Mouse (Mus musculus) forebrain, embryonic 10.5 days (tissue): ENCODE data around the gene Dner. TPM values are rescaled to one million over a fixed set of nuclear protein-coding genes. Genes with fewer than 3 reads are reported as not detected.

Experiments
- DNase-seq: peaks from one replicate; pipeline ENCODE4 v3.0.0-alpha.2; 2017; ENCODE audit warnings: low spot score; ENCODE audit errors: extremely low spot score
- H3K27ac ChIP-seq: fragments of 300-500 bp; sonication (generic); 2 replicates; pipeline ENCODE4 v1.5.1; 2016; ENCODE audit warnings: mild to moderate bottlenecking
- H3K27me3 ChIP-seq: fragments of 300-500 bp; sonication (generic); 2 replicates; pipeline ENCODE4 v1.6.1; 2016; ENCODE audit warnings: mild to moderate bottlenecking; ENCODE audit not compliant: poor library complexity, severe bottlenecking
- H3K36me3 ChIP-seq: fragments of 300-500 bp; sonication (generic); replicated peaks from 2 replicates; pipeline ENCODE4 v1.6.1; 2016; ENCODE audit warnings: mild to moderate bottlenecking, moderate library complexity
- H3K4me1 ChIP-seq: fragments of 300-500 bp; sonication (generic); 2 replicates; pipeline ENCODE4 v1.6.1; 2016
- H3K4me3 ChIP-seq: fragments of 300-500 bp; sonication (generic); 2 replicates; pipeline ENCODE4 v1.5.1; 2016; ENCODE audit warnings: mild to moderate bottlenecking, moderate library complexity
- H3K9me3 ChIP-seq: fragments of 300-500 bp; sonication (generic); 2 replicates; pipeline ENCODE4 v1.6.1; 2016; ENCODE audit warnings: mild to moderate bottlenecking, moderate library complexity
- WGBS: fragments of 180-500 bp; shearing (Covaris S2); methylation state at CpG from one replicate; pipeline ENCODE4 v1.1.7; 2016; 5-methylcytosine and 5-hydroxymethylcytosine counted together
- polyA plus RNA-seq: library from polyadenylated mRNA; unstranded; fragments of >200 nt; fragmentation: Nextera tagmentation; extraction: Ambion mirVana; gene quantifications from 2 replicates; pipeline ENCODE4 v1.2.1, GENCODE M21; 2016

Gene Dner
- polyA plus RNA-seq, 1 experiment from 2014 or later, result 8.3 TPM

DNA sequence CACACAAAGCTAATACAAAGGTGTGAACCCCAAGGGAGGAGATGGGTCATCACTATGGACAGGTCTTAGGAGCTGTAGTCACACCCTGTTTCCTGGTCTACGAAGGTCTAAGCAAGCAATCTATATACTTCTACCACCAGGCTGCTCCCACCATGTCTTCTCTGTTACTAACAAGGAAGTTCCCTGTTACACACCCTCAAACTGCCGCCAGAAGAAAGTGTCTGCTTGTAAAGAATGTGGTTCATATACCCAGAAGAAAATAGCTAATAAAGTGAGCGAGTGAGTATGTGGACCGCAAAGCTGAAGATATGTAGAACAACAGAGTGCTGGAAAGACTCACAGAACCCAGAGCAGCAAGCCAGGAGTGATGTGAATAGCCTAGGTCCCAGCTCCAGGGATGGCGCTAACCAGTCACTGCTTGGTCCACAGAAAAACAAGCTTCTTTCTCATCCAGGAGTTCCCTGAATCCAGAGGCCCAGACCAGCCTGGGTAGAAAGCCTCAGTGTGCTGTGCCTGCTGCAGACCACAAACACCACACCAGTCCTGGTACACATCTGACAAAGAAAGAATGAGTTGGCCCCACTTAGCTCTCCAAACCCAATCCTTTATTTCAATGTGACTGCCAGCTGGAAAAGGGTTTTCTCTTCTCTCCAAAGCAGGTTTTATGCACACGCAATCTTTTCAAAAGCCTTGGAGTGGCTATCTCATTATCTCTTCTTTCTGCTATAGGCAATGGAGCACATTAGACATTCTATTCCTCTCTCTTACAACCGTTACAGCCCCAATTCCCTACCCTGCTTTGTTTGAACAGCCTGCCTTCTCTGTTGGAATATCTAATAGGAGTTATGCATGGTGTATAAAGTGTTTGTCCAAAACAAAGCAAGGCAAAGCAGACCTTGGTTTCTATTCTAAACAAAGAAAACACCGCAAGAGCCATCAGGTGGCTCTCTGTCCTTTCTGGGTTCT lies 139.2 kb downstream of the Dner start:
- Histone ChIP-seq H3K36me3 (no peaks in the 10 kb centered on the region), H3K4me1 (peaks cover 19% of the 10 kb centered on the region), H3K4me3 (no peak overlapping the region), H3K27me3 (peaks cover 39% of the 10 kb centered on the region), H3K27ac (no peak overlapping the region), H3K9me3 (no peaks in the 10 kb centered on the region)
- WGBS, result 79% methylated on average over 8 of the region's 8 CpGs
- DNase-seq, result no peak

DNA sequence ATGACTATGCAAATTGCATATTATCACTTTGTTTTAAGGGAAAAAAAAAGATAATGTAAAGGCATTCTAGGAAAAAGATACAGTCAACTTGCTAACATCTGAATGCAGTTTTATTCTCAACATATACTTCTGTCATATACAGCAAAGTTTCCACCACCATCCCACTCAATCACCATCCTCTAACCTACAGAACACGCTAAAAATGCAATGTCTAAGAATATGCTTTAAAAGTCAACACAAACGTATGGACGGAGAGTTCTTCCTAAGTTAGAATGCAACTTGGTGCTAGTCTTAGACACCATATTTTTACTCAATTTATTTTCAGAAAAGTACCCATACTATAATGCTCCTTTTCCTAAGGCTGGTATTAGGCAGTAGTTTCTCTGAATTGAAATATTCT lies 144.0 kb downstream of the Dner start:
- peaks cover 52% of the 10 kb centered on the region for H3K27me3 ChIP-seq
- no peaks in the 10 kb centered on the region for H3K36me3 ChIP-seq
- H3K9me3 ChIP-seq, result no peaks in the 10 kb centered on the region
- peaks cover 24% of the 10 kb centered on the region for H3K4me1 ChIP-seq
- WGBS, result 91% methylated on average over 3 of the region's 3 CpGs
- H3K4me3 ChIP-seq, result no peak overlapping the region
- no peak overlapping the region for H3K27ac ChIP-seq
- DNase-seq, result no peak

DNA sequence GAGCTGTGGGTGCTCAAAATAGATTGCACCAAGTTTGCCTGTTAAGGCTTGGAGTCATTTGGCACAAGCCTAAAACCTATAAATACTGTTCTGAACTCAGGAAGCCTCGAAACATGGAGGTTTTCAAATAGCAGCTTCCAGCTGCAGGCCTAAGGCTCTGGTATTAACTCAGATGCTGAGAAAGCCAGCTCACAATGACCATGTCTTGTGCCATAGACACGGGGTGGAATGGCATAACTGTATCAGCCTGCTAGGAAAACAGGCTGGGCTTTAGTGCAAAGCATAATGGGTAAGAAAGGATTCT lies 146.0 kb downstream of the Dner start:
- DNase-seq, result peak; percentile 19
- Histone ChIP-seq H3K9me3 (no peaks in the 10 kb centered on the region), H3K4me3 (no peak overlapping the region), H3K27me3 (peaks cover 36% of the 10 kb centered on the region), H3K27ac (no peak overlapping the region), H3K4me1 (peaks cover 18% of the 10 kb centered on the region), H3K36me3 (no peaks in the 10 kb centered on the region)
- WGBS, result 33% methylated on average over 2 of the region's 2 CpGs

DNA sequence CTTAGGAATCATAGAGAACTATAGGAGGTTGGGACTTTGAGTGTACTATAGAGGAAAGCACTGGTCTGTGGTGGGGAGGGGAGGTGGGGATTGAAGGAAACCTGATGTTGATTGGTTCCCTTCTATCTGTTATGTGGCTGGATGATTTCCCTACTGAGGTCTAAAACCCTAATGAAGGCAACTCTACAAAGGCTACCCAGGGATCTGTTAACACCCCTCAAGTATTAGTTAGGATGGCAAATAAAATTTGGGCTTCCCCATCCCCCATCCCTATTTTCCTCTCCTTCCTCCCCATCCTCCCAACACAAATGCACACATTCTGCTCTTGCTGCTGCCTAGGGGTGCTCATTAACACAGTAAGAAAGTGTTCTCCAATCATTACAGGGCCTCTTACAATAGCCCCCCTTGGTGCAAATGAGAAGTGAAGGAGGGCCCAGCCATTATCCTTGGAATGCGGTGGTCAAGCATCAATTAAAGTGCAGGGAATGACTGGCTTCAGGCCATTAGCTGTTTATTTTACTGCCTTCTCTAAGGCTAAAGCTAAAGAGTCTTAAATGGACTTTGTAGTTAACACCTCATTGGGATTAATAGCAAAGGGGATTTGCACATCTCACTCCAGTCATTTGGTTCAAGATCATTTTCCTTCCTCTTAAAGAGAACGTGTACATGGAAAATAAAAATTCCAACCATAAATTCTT lies 146.5 kb downstream of the Dner start:
- no peak overlapping the region for H3K4me3 ChIP-seq
- H3K4me1 ChIP-seq, result peaks cover 18% of the 10 kb centered on the region
- H3K36me3 ChIP-seq, result no peaks in the 10 kb centered on the region
- H3K9me3 ChIP-seq, result no peaks in the 10 kb centered on the region
- 3% methylated on average over 2 of the region's 2 CpGs for WGBS
- peaks cover 32% of the 10 kb centered on the region for H3K27me3 ChIP-seq
- DNase-seq, result peak; percentile 54
- H3K27ac ChIP-seq, result no peak overlapping the region

DNA sequence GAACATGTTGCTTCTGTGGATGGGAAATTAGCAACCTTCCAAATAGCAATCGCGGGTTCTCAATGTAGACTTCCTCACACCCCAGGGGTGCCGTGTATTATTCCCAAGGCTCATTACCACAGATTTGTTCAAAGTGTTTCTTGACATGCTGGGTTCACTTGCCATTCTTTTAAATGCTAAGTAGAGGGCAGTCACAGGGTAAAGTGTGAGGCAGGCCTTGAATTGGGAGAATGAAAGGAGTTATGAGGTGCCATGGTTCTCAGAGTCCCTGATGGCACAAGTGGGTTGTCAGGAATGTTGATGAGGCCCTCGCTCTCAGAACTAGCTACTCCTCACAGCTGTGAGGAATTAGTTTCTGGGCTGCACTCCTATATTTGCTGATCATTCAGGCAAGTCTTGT lies 160.0 kb downstream of the Dner start:
- no peak for DNase-seq
- Histone ChIP-seq H3K36me3 (no peaks in the 10 kb centered on the region), H3K4me1 (peaks cover 10% of the 10 kb centered on the region), H3K4me3 (no peak overlapping the region), H3K9me3 (no peaks in the 10 kb centered on the region), H3K27me3 (no peaks in the 10 kb centered on the region), H3K27ac (no peak overlapping the region)
- 71% methylated on average over 4 of the region's 4 CpGs for WGBS

DNA sequence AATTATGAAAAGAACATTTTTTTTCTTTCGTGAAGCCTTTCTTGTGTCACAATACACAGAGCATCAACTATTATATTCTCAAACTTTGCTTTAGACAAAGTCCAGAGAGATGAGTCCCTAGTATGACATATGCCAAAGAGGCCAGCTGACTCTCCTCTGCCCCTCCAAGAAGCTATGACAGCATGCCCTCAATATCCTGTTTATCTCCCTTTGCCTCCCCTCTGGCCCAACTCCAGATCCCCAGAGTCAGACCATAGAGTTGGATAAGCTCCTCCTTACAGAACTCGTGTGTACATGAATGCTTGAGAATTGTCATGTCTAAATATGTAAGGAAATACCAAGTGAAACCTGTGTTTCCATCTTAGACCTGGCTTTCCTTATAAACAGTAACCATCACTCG lies 170.5 kb downstream of the Dner start:
- H3K9me3 ChIP-seq, result no peaks in the 10 kb centered on the region
- no peak overlapping the region for H3K4me3 ChIP-seq
- H3K27me3 ChIP-seq, result no peaks in the 10 kb centered on the region
- no peaks in the 10 kb centered on the region for H3K4me1 ChIP-seq
- H3K36me3 ChIP-seq, result no peaks in the 10 kb centered on the region
- DNase-seq, result no peak
- H3K27ac ChIP-seq, result no peak overlapping the region
- WGBS, result 88% methylated on average over 3 of the region's 3 CpGs

DNA sequence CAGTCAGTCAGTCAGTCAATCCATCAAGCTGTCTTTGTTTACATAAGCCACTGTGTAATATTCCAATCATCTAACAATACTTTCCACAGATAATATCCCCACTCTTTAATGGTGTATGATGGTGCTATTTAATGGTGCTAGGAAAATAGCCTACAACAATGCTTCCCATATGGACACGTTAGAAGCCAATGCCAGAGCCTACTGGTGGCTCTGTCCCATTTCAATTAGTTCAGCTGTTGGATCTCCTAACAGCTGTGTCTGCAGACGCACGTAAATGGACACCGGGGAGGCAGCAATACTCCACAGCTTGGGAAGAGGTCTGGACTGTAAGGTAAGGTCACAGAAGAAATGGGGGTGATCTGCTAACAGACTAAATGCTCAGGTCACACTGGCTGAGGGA lies 171.6 kb downstream of the Dner start:
- H3K9me3 ChIP-seq, result no peaks in the 10 kb centered on the region
- no peak for DNase-seq

DNA sequence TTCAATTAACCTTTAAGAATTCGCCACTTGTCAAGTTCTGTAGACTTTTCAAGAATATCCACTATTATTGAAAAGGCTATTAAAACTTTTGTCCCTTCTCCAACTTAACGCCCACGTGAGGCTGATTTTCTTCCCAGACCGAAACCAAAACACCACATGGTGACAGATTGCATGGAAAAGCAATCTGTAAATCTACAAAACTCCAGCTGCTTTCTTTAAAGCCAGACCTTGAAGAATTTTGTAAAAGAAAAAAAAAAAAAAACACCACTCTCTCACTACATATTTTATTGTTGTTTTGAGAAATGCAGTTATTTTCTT lies 173.1 kb downstream of the Dner start:
- no peak overlapping the region for H3K4me3 ChIP-seq
- H3K27me3 ChIP-seq, result no peaks in the 10 kb centered on the region
- H3K4me1 ChIP-seq, result peaks cover 3% of the 10 kb centered on the region; the same call in 1 of the 2 replicates
- no peaks in the 10 kb centered on the region for H3K36me3 ChIP-seq
- H3K27ac ChIP-seq, result no peak overlapping the region
- H3K9me3 ChIP-seq, result no peaks in the 10 kb centered on the region
- WGBS, result 75% methylated on average over 4 of the region's 4 CpGs
- no peak for DNase-seq

More for the DNA sequence above, 171.6 kb downstream of the Dner start:
- H3K36me3 ChIP-seq, result no peaks in the 10 kb centered on the region
- H3K4me3 ChIP-seq, result no peak overlapping the region
- 77% methylated on average over 4 of the region's 4 CpGs for WGBS
- no peaks in the 10 kb centered on the region for H3K4me1 ChIP-seq
- no peak overlapping the region for H3K27ac ChIP-seq
- H3K27me3 ChIP-seq, result no peaks in the 10 kb centered on the region

DNA sequence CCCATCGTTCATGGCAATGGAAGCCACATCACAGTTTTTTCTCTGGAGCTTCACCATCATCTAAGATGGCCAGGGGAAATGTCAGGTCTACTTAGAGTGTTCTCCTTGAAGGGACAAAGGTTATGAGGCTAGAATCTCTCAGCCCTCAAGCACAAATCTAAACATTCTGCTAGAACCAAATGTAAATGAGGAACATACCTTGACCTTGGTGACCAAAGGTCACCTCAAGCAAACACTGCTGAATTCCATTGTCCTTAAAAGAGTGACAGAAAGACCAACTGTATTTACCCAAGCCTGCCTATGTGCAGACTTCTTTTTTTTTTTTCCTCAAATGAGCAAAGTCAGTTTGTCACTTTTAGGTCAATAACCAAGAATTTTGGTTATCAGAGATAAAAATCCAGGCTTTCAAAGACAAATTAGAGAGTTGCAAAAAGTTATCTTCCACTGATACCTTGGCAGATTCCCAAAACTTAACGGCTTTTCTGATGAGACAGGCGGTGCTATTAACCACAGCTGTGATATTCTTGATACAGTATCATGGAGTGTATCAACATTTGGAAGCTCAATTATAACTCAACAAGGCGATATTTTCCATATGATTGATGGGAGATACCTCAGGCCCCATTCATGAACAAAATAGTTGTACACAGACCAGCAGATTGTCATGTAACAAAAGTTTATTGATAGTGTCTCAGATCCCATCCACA lies 173.6 kb downstream of the Dner start:
- 88% methylated on average over 4 of the region's 4 CpGs for WGBS
- Histone ChIP-seq H3K4me1 (peaks cover 3% of the 10 kb centered on the region; the same call in 1 of the 2 replicates), H3K4me3 (no peak overlapping the region), H3K27ac (no peak overlapping the region), H3K9me3 (no peaks in the 10 kb centered on the region), H3K27me3 (no peaks in the 10 kb centered on the region), H3K36me3 (no peaks in the 10 kb centered on the region)
- DNase-seq, result no peak

DNA sequence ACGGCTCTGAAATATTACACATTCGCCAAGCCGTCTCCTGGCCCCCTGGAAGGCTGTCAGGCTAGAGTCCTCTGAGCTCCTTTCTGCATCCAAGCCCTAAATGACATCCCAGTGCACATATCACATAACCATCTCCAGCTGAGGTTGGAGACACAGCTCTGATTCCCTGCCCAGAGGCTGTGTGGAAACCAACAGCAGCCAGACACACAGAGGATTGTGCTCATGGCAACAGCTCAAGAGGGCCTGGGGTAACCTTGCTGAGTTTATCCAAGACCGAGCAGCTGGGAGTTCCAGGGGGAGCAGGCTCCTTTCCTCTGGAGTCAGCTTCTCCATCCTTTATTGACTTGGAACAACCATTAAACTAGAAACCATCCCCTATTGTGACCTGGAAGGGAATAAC lies 177.7 kb downstream of the Dner start:
- no peak overlapping the region for H3K27ac ChIP-seq
- H3K4me3 ChIP-seq, result no peak overlapping the region
- H3K9me3 ChIP-seq, result no peaks in the 10 kb centered on the region
- WGBS, result 90% methylated on average over 4 of the region's 4 CpGs
- H3K4me1 ChIP-seq, result peaks cover 7% of the 10 kb centered on the region
- no peaks in the 10 kb centered on the region for H3K36me3 ChIP-seq
- no peak for DNase-seq
- no peaks in the 10 kb centered on the region for H3K27me3 ChIP-seq

DNA sequence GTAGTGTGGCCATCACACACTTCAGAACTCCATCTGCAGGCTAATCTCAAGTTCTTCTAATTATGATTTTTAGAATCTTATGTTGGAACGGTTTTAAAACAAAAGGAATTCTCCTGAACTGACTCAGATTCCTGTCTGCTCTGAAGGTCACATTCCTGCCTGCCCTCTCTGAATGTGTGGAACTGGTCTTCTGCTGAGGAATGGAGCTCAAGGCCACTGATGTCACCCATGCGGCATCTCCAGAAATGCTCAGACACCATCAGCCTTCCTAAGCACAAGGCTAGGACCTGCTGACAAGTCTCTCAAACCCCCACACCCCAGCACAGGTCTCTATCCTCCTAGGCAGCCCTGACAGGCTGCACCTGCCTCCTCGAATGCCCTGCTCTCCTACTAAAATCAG lies 182.8 kb downstream of the Dner start:
- no peak overlapping the region for H3K4me3 ChIP-seq
- H3K36me3 ChIP-seq, result no peaks in the 10 kb centered on the region
- H3K27ac ChIP-seq, result no peak overlapping the region
- no peak for DNase-seq
- peaks cover 4% of the 10 kb centered on the region; the same call in 1 of the 2 replicates for H3K9me3 ChIP-seq
- H3K27me3 ChIP-seq, result no peaks in the 10 kb centered on the region
- 64% methylated on average over 3 of the region's 3 CpGs for WGBS
- peaks cover 6% of the 10 kb centered on the region for H3K4me1 ChIP-seq

DNA sequence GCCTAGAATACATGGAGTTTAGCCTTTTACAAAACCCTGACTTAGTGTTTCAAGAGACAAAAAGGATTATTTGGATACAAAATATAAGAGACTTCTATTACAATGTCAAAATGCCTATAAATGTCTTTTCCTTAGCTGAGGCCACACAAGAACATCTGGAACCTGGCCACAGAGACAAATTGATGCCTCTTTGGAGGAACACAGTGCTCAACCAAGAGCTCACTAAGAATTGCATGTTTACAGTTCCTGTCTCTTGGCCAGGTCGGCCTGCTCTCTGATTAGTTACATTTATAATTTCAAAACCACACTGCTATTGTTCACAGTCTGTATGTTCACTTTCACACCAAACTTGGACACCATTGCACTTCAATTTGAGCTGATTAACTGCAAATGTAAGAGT lies 187.5 kb downstream of the Dner start:
- H3K9me3 ChIP-seq, result peaks cover 4% of the 10 kb centered on the region; the same call in 1 of the 2 replicates
- H3K36me3 ChIP-seq, result no peaks in the 10 kb centered on the region
- H3K4me1 ChIP-seq, result peaks cover 17% of the 10 kb centered on the region
- 89% methylated on average over 1 of the region's 1 CpGs for WGBS
- no peak overlapping the region for H3K27ac ChIP-seq
- no peaks in the 10 kb centered on the region for H3K27me3 ChIP-seq
- no peak overlapping the region for H3K4me3 ChIP-seq
- DNase-seq, result no peak

DNA sequence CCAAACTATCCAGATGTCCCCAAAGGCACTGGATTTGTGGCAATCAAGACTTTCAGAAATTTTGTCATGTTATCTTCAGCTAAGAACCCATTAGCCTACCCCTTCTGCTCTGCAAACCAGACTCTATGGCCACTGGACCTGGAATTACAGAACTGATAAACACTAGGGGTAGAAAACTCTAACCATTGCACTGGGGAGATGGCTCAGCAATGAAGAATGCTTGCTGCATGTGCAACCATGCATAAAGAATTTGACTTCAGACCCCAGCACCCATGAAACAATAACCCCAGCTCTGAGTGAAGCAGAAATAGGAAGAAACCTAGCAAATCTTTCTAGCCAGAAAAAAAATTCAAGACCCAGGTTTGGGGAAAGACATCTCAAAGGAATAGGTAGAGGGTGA lies 188.5 kb downstream of the Dner start:
- no peaks in the 10 kb centered on the region for H3K36me3 ChIP-seq
- H3K4me1 ChIP-seq, result peaks cover 13% of the 10 kb centered on the region
- peaks cover 4% of the 10 kb centered on the region; the same call in 1 of the 2 replicates for H3K9me3 ChIP-seq
- H3K27me3 ChIP-seq, result no peaks in the 10 kb centered on the region
- no peak overlapping the region for H3K27ac ChIP-seq
- H3K4me3 ChIP-seq, result no peak overlapping the region
- no peak for DNase-seq
